Mouse (Mus musculus) adrenal gland, postnatal 4 days (tissue): ENCODE data around the gene Kcna2. TPM values are rescaled to one million over a fixed set of nuclear protein-coding genes. Genes with fewer than 3 reads are reported as not detected.

Experiments
- DNase-seq, 2 experiments: peaks; one replicate each; pipeline ENCODE4 v3.0.0; 2021 to 2022; ENCODE audit warnings: low spot score in 2 of 2, mixed read lengths in 2 of 2
- total RNA-seq, 2 experiments: library from RNA; stranded (reverse); gene quantifications; 2 replicates each; pipeline ENCODE4 v1.2.3; 2021

Kcna2 gene
- total RNA-seq, 2 experiments from 2014 or later, result 3.1 to 4.0 TPM

- no peak for DNase-seq
These were observed 1.1 kb downstream of the Kcna2 start for GRCm38 (mm10) chr3:107101787-107102651.

GRCm38 (mm10) chr3:107103041-107103440, 2.1 kb downstream of the Kcna2 start:
- no peak for DNase-seq

GRCm38 (mm10) chr3:107103462-107103861, 2.5 kb downstream of the Kcna2 start:
- DNase-seq, result no peak

GRCm38 (mm10) chr3:107105986-107106385, 5.0 kb downstream of the Kcna2 start:
- DNase-seq, result no peak

GRCm38 (mm10) chr3:107112498-107112897, 11.6 kb downstream of the Kcna2 start:
- DNase-seq, result no peak

GRCm38 (mm10) chr3:107112932-107113659, 12.2 kb downstream of the Kcna2 start:
- DNase-seq, result no peak

- DNase-seq, result no peak
These were observed 13.1 kb downstream of the Kcna2 start for GRCm38 (mm10) chr3:107113771-107114737.

- DNase-seq, result no peak
These were observed 14.0 kb downstream of the Kcna2 start for GRCm38 (mm10) chr3:107114941-107115340.

GRCm38 (mm10) chr3:107115746-107116145, 14.8 kb downstream of the Kcna2 start:
- no peak for DNase-seq

GRCm38 (mm10) chr3:107119864-107120564, 19.1 kb downstream of the Kcna2 start:
- no peak for DNase-seq

GRCm38 (mm10) chr3:107122306-107122705, 21.4 kb downstream of the Kcna2 start:
- DNase-seq, result no peak

GRCm38 (mm10) chr3:107127667-107128066, 26.7 kb downstream of the Kcna2 start:
- no peak for DNase-seq

GRCm38 (mm10) chr3:107128421-107128820, 27.5 kb downstream of the Kcna2 start:
- no peak for DNase-seq

GRCm38 (mm10) chr3:107129251-107129650, 28.3 kb downstream of the Kcna2 start:
- no peak for DNase-seq

GRCm38 (mm10) chr3:107130661-107131326, 29.8 kb downstream of the Kcna2 start:
- DNase-seq, result peak in 1 of 2 experiments; percentile 8

- DNase-seq, result no peak
These were observed 30.9 kb downstream of the Kcna2 start for GRCm38 (mm10) chr3:107131846-107132245.

- no peak for DNase-seq
These were observed 31.7 kb downstream of the Kcna2 start for GRCm38 (mm10) chr3:107132651-107133050.

- DNase-seq, result no peak
These were observed 33.5 kb downstream of the Kcna2 start for GRCm38 (mm10) chr3:107134457-107134856.

- DNase-seq, result no peak
These were observed 46.2 kb downstream of the Kcna2 start for GRCm38 (mm10) chr3:107147126-107147525.

GRCm38 (mm10) chr3:107149006-107149405, 48.1 kb downstream of the Kcna2 start:
- no peak for DNase-seq
